Mouse (Mus musculus) bone marrow macrophage, adult 2 months (primary cell): ENCODE data around the gene Ctnnbip1.

Source experiments
- CTCF ChIP-seq: IDR thresholded peaks from 2 replicates; pipeline ENCODE4 v1.5.1; 2012; ENCODE audit warnings: low read depth, mild to moderate bottlenecking, low read length, moderate library complexity
- POLR2A ChIP-seq: IDR thresholded peaks from 2 replicates; pipeline ENCODE4 v1.6.1; 2012; ENCODE audit warnings: mild to moderate bottlenecking, low read depth, low read length, borderline replicate concordance

GRCm38 (mm10) chr4:149506904-149507303 lies 11.1 kb upstream of the Ctnnbip1 start:
- TF ChIP-seq CTCF, result no peak
- TF ChIP-seq POLR2A, result no peak
